Mouse (Mus musculus): ENCODE results near the gene Eps15. TPM values are rescaled to one million over a fixed set of nuclear protein-coding genes. Genes with fewer than 3 reads are reported as not detected.

Eps15 gene
- polyA plus RNA-seq, 1 experiment from 2014 or later = 34.4 TPM

GRCm38 (mm10) chr4:109417998-109418397, 137.9 kb downstream of the Eps15 start:
- Histone ChIP-seq H3K4me3 (replicated peaks) (no peak overlapping the region), H3K27me3 (no peaks in the 10 kb centered on the region), H3K9ac (no peak overlapping the region), H3K4me1 (replicated peaks) (peaks cover 42% of the 10 kb centered on the region), H3K4me2 (no peak overlapping the region), H3K27ac (replicated peaks) (0 out of 2 replicates have a peak overlapping the region, but pooled peaks have one; percentile 12), H3K36me3 (replicated peaks) (no peaks in the 10 kb centered on the region; the same call in 1 of the 2 replicates), H3K9me3 (replicated peaks) (no peaks in the 10 kb centered on the region)
- WGBS (ENCODE audit: insufficient replicate concordance) = 73% methylated on average over 1 of the region's 1 CpGs
- no peak for ATAC-seq (ENCODE audit: insufficient read depth)

GRCm38 (mm10) chr4:109419017-109419416, 138.9 kb downstream of the Eps15 start:
- H3K27me3 ChIP-seq = no peaks in the 10 kb centered on the region
- WGBS (ENCODE audit: insufficient replicate concordance) = 18% methylated on average over 3 of the region's 3 CpGs
- no peak overlapping the region for H3K4me3 ChIP-seq (replicated peaks)
- no peak overlapping the region for H3K4me2 ChIP-seq
- ATAC-seq (ENCODE audit: insufficient read depth) = no peak
- peaks cover 3% of the 10 kb centered on the region; the same call in 1 of the 2 replicates for H3K36me3 ChIP-seq (replicated peaks)
- H3K9me3 ChIP-seq (replicated peaks) = no peaks in the 10 kb centered on the region
- no peak overlapping the region for H3K9ac ChIP-seq
- 0 out of 2 replicates have a peak overlapping the region, but pooled peaks have one; percentile 29 for H3K27ac ChIP-seq (replicated peaks)
- H3K4me1 ChIP-seq (replicated peaks) = peaks cover 33% of the 10 kb centered on the region

- no peak overlapping the region for H3K27ac ChIP-seq (replicated peaks)
- WGBS (ENCODE audit: insufficient replicate concordance) = 73% methylated on average over 4 of the region's 4 CpGs
- H3K4me3 ChIP-seq (replicated peaks) = no peak overlapping the region
- H3K4me1 ChIP-seq (replicated peaks) = peaks cover 28% of the 10 kb centered on the region
- H3K4me2 ChIP-seq = no peak overlapping the region
- no peak for ATAC-seq (ENCODE audit: insufficient read depth)
- H3K27me3 ChIP-seq = no peaks in the 10 kb centered on the region
- H3K9ac ChIP-seq = no peak overlapping the region
- no peaks in the 10 kb centered on the region for H3K9me3 ChIP-seq (replicated peaks)
- H3K36me3 ChIP-seq (replicated peaks) = peaks cover 3% of the 10 kb centered on the region; the same call in 1 of the 2 replicates
These were observed 139.5 kb downstream of the Eps15 start for GRCm38 (mm10) chr4:109419563-109419962.

- no peak for ATAC-seq (ENCODE audit: insufficient read depth)
- WGBS (ENCODE audit: insufficient replicate concordance) = 59% methylated on average over 8 of the region's 8 CpGs
- Histone ChIP-seq H3K27me3 (no peaks in the 10 kb centered on the region), H3K36me3 (replicated peaks) (peaks cover 3% of the 10 kb centered on the region; the same call in 1 of the 2 replicates), H3K4me3 (replicated peaks) (no peak overlapping the region), H3K9me3 (replicated peaks) (no peaks in the 10 kb centered on the region), H3K9ac (no peak overlapping the region), H3K4me2 (no peak overlapping the region), H3K27ac (replicated peaks) (no peak overlapping the region), H3K4me1 (replicated peaks) (peaks cover 23% of the 10 kb centered on the region)
These were observed 140.2 kb downstream of the Eps15 start for GRCm38 (mm10) chr4:109420138-109420795.

- H3K36me3 ChIP-seq (replicated peaks) = peaks cover 3% of the 10 kb centered on the region; the same call in 1 of the 2 replicates
- no peaks in the 10 kb centered on the region for H3K9me3 ChIP-seq (replicated peaks)
- ATAC-seq (ENCODE audit: insufficient read depth) = no peak
- H3K4me2 ChIP-seq = no peak overlapping the region
- H3K27me3 ChIP-seq = no peaks in the 10 kb centered on the region
- H3K4me3 ChIP-seq (replicated peaks) = no peak overlapping the region
- no peak overlapping the region for H3K9ac ChIP-seq
- H3K27ac ChIP-seq (replicated peaks) = no peak overlapping the region
- 75% methylated on average over 7 of the region's 7 CpGs for WGBS (ENCODE audit: insufficient replicate concordance)
- H3K4me1 ChIP-seq (replicated peaks) = peaks cover 32% of the 10 kb centered on the region
These were observed 141.5 kb downstream of the Eps15 start for GRCm38 (mm10) chr4:109421608-109422007.

GRCm38 (mm10) chr4:109422436-109422835, 142.4 kb downstream of the Eps15 start:
- no peak overlapping the region for H3K9ac ChIP-seq
- H3K9me3 ChIP-seq (replicated peaks) = no peaks in the 10 kb centered on the region
- H3K4me1 ChIP-seq (replicated peaks) = peaks cover 32% of the 10 kb centered on the region
- peaks cover 3% of the 10 kb centered on the region; the same call in 1 of the 2 replicates for H3K36me3 ChIP-seq (replicated peaks)
- no peaks in the 10 kb centered on the region for H3K27me3 ChIP-seq
- no peak overlapping the region for H3K27ac ChIP-seq (replicated peaks)
- 65% methylated on average over 6 of the region's 6 CpGs for WGBS (ENCODE audit: insufficient replicate concordance)
- no peak overlapping the region for H3K4me3 ChIP-seq (replicated peaks)
- no peak overlapping the region for H3K4me2 ChIP-seq
- no peak for ATAC-seq (ENCODE audit: insufficient read depth)

- no peak overlapping the region for H3K4me2 ChIP-seq
- WGBS (ENCODE audit: insufficient replicate concordance) = 51% methylated on average over 2 of the region's 2 CpGs
- ATAC-seq (ENCODE audit: insufficient read depth) = no peak
- peaks cover 26% of the 10 kb centered on the region for H3K4me1 ChIP-seq (replicated peaks)
- H3K36me3 ChIP-seq (replicated peaks) = peaks cover 3% of the 10 kb centered on the region; the same call in 1 of the 2 replicates
- no peaks in the 10 kb centered on the region for H3K9me3 ChIP-seq (replicated peaks)
- no peaks in the 10 kb centered on the region for H3K27me3 ChIP-seq
- no peak overlapping the region for H3K9ac ChIP-seq
- no peak overlapping the region for H3K27ac ChIP-seq (replicated peaks)
- H3K4me3 ChIP-seq (replicated peaks) = no peak overlapping the region
These were observed 143.4 kb downstream of the Eps15 start for GRCm38 (mm10) chr4:109423438-109423837.

GRCm38 (mm10) chr4:109427058-109427457, 147.0 kb downstream of the Eps15 start:
- no peak overlapping the region for H3K27ac ChIP-seq (replicated peaks)
- WGBS (ENCODE audit: insufficient replicate concordance) = 26% methylated on average over 1 of the region's 1 CpGs
- no peak for ATAC-seq (ENCODE audit: insufficient read depth)
- H3K9me3 ChIP-seq (replicated peaks) = no peaks in the 10 kb centered on the region
- H3K4me3 ChIP-seq (replicated peaks) = no peak overlapping the region
- H3K27me3 ChIP-seq = no peaks in the 10 kb centered on the region
- peaks cover 31% of the 10 kb centered on the region for H3K4me1 ChIP-seq (replicated peaks)
- H3K4me2 ChIP-seq = no peak overlapping the region
- no peak overlapping the region for H3K9ac ChIP-seq
- peaks cover 3% of the 10 kb centered on the region; the same call in 1 of the 2 replicates for H3K36me3 ChIP-seq (replicated peaks)

GRCm38 (mm10) chr4:109430250-109430649, 150.2 kb downstream of the Eps15 start:
- H3K4me3 ChIP-seq (replicated peaks) = no peak overlapping the region
- no peak overlapping the region for H3K9ac ChIP-seq
- peaks cover 46% of the 10 kb centered on the region for H3K4me1 ChIP-seq (replicated peaks)
- 82% methylated on average over 7 of the region's 7 CpGs for WGBS (ENCODE audit: insufficient replicate concordance)
- H3K27ac ChIP-seq (replicated peaks) = 0 out of 2 replicates have a peak overlapping the region, but pooled peaks have one; percentile 31
- ATAC-seq (ENCODE audit: insufficient read depth) = no peak
- no peak overlapping the region for H3K4me2 ChIP-seq
- H3K27me3 ChIP-seq = no peaks in the 10 kb centered on the region
- no peaks in the 10 kb centered on the region; the same call in 1 of the 2 replicates for H3K36me3 ChIP-seq (replicated peaks)
- H3K9me3 ChIP-seq (replicated peaks) = no peaks in the 10 kb centered on the region

GRCm38 (mm10) chr4:109430854-109431253, 150.8 kb downstream of the Eps15 start:
- peak overlapping the region; percentile 34; the same call in 1 of the 2 replicates for H3K4me2 ChIP-seq
- H3K9me3 ChIP-seq (replicated peaks) = no peaks in the 10 kb centered on the region
- 25% methylated on average over 13 of the region's 13 CpGs for WGBS (ENCODE audit: insufficient replicate concordance)
- H3K27me3 ChIP-seq = no peaks in the 10 kb centered on the region
- no peaks in the 10 kb centered on the region; the same call in 1 of the 2 replicates for H3K36me3 ChIP-seq (replicated peaks)
- no peak overlapping the region for H3K4me3 ChIP-seq (replicated peaks)
- peaks cover 42% of the 10 kb centered on the region for H3K4me1 ChIP-seq (replicated peaks)
- no peak overlapping the region for H3K9ac ChIP-seq
- peak; percentile 73 for ATAC-seq (ENCODE audit: insufficient read depth)
- H3K27ac ChIP-seq (replicated peaks) = peak overlapping the region; percentile 31; the same call in 1 of the 2 replicates

GRCm38 (mm10) chr4:109432668-109433375, 152.8 kb downstream of the Eps15 start:
- no peaks in the 10 kb centered on the region for H3K9me3 ChIP-seq (replicated peaks)
- peaks cover 41% of the 10 kb centered on the region for H3K4me1 ChIP-seq (replicated peaks)
- no peak overlapping the region for H3K27ac ChIP-seq (replicated peaks)
- H3K4me3 ChIP-seq (replicated peaks) = no peak overlapping the region
- H3K36me3 ChIP-seq (replicated peaks) = peaks cover 3% of the 10 kb centered on the region; the same call in 1 of the 2 replicates
- ATAC-seq (ENCODE audit: insufficient read depth) = peak; percentile 7; the same call in 1 of the 2 replicates
- WGBS (ENCODE audit: insufficient replicate concordance) = 78% methylated on average over 16 of the region's 16 CpGs
- H3K27me3 ChIP-seq = no peaks in the 10 kb centered on the region
- no peak overlapping the region for H3K9ac ChIP-seq
- no peak overlapping the region for H3K4me2 ChIP-seq
